In the genomic region with DNA sequence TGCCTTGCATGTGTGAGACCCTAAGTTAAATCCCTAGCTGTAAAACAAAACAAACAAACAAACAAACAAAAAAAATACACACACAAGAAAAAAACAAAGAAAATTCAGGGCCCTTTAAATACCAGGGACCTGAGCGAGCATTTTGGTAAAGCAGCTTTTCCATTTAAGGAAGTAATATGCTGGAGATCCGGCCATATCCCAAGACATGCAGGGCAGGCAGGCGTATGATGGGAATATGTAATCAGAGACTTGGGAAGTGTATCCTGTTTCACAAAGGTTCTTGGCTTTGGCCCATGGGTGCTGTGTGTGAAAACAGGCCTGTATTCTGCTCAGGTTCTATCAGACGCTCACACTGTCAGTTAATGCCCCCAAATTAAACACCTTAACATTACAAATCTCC, we compare ENCODE assay signal across 25 mouse cellular contexts. TPM values are rescaled to one million over a fixed set of nuclear protein-coding genes. Genes with fewer than 3 reads are reported as not detected.
A peak's percentile ranks its signal among the peaks of the same experiment; 100 is the strongest.
DNase-seq lines count a peak whose midpoint lies in the region; ATAC-seq and TF ChIP-seq lines count a peak whose summit lies in the region.
"Had no signal": no experiment of that assay in that cellular context is flagged by ENCODE, and none has a peak within 500 bp of the region (broad histone marks: within the 10 kb centered on the region; RNA-seq: fewer than 3 reads in every experiment).

No protein-coding gene starts in this region.

- peak overlapping the region; percentile 56; the same call in 1 of the 2 replicates for H3K27ac ChIP-seq in gastrocnemius, adult 2 months
- H3K27ac ChIP-seq in kidney, postnatal 0 days = peak overlapping the region; percentile 47; the same call in 1 of the 2 replicates
- no peak overlapping the region for H3K27ac ChIP-seq in midbrain, embryonic 11.5 days (ENCODE audit: low read depth, low read length)
- H3K27ac ChIP-seq in midbrain, embryonic 16.5 days (ENCODE audit: low read length) = no peak overlapping the region
- H3K27ac ChIP-seq: forebrain, embryonic 10.5 days; forebrain, embryonic 13.5 days; heart, adult 2 months; heart, embryonic 10.5 days; heart, embryonic 13.5 days; hindbrain, embryonic 14.5 days; hindbrain, postnatal 0 days had no signal

- no peak overlapping the region for H3K4me2 ChIP-seq in kidney, postnatal 0 days (ENCODE audit: low read length)
- H3K4me2 ChIP-seq in midbrain, embryonic 11.5 days = no peak overlapping the region
- no peak overlapping the region for H3K4me2 ChIP-seq in midbrain, embryonic 16.5 days (ENCODE audit: low read length)
- H3K4me2 ChIP-seq in myocyte (ENCODE audit: low read depth) = no peak overlapping the region
- H3K4me2 ChIP-seq: forebrain, embryonic 13.5 days; heart, embryonic 13.5 days; hindbrain, embryonic 14.5 days had no signal

- intact Hi-C loops in gastrocnemius, adult 2 months (cut with DNase I) = no loop called here

- no peak overlapping the region for H3K4me3 ChIP-seq in gastrocnemius, adult 2 months
- no peak overlapping the region for H3K4me3 ChIP-seq in kidney, postnatal 0 days (replicated peaks; ENCODE audit: low read depth, low read length)
- H3K4me3 ChIP-seq in midbrain, embryonic 11.5 days (ENCODE audit: low read depth, low read length) = no peak overlapping the region
- no peak overlapping the region for H3K4me3 ChIP-seq in midbrain, embryonic 16.5 days (ENCODE audit: low read depth, low read length)
- H3K4me3 ChIP-seq in myocyte = no peak overlapping the region
- H3K4me3 ChIP-seq: forebrain, embryonic 10.5 days; forebrain, embryonic 13.5 days; heart, adult 2 months; heart, embryonic 10.5 days; heart, embryonic 13.5 days had no signal

- no peak for TF ChIP-seq POLR2A in myocyte (IDR thresholded peaks at IDR 0.05; ENCODE audit: insufficient read length, low read depth)

- H3ac ChIP-seq in myocyte (ENCODE audit: control insufficient read depth, insufficient read length) = no peak overlapping the region

- H3K9me3 ChIP-seq in kidney, postnatal 0 days (replicated peaks; ENCODE audit: low read length) = no peaks in the 10 kb centered on the region
- no peaks in the 10 kb centered on the region for H3K9me3 ChIP-seq in midbrain, embryonic 11.5 days (ENCODE audit: control insufficient read depth, low read length)
- H3K9me3 ChIP-seq in midbrain, embryonic 16.5 days (replicated peaks; ENCODE audit: control insufficient read depth, low read length, poor library complexity, severe bottlenecking) = no peaks in the 10 kb centered on the region
- H3K9me3 ChIP-seq: forebrain, embryonic 10.5 days; forebrain, embryonic 13.5 days; heart, embryonic 10.5 days; heart, embryonic 13.5 days had no signal

- H3K27me3 ChIP-seq in kidney, postnatal 0 days (ENCODE audit: insufficient read depth, low read length) = no peaks in the 10 kb centered on the region
- peaks cover 23% of the 10 kb centered on the region for H3K27me3 ChIP-seq in midbrain, embryonic 11.5 days (ENCODE audit: control insufficient read depth, insufficient read depth, low read length)
- peaks cover 5% of the 10 kb centered on the region for H3K27me3 ChIP-seq in midbrain, embryonic 16.5 days (ENCODE audit: control insufficient read depth, insufficient read depth, low read depth, low read length)
- peaks cover 18% of the 10 kb centered on the region for H3K27me3 ChIP-seq in myocyte (ENCODE audit: control insufficient read depth, insufficient read depth, insufficient read length)
- H3K27me3 ChIP-seq: Patski had no signal

- no peaks in the 10 kb centered on the region for H3K36me3 ChIP-seq in kidney, postnatal 0 days (ENCODE audit: insufficient read depth, low read length)
- H3K36me3 ChIP-seq in midbrain, embryonic 11.5 days (ENCODE audit: control insufficient read depth, insufficient read depth, low read length) = no peaks in the 10 kb centered on the region
- H3K36me3 ChIP-seq in midbrain, embryonic 16.5 days (ENCODE audit: control insufficient read depth, insufficient read depth, low read length) = no peaks in the 10 kb centered on the region
- H3K36me3 ChIP-seq in myocyte (ENCODE audit: control insufficient read depth, insufficient read depth) = no peaks in the 10 kb centered on the region
- H3K36me3 ChIP-seq: forebrain, embryonic 10.5 days; heart, embryonic 10.5 days; heart, embryonic 13.5 days had no signal

- no peak overlapping the region for H3K9ac ChIP-seq in kidney, postnatal 0 days (ENCODE audit: low read depth, low read length)
- H3K9ac ChIP-seq in midbrain, embryonic 11.5 days (ENCODE audit: low read length) = no peak overlapping the region
- H3K9ac ChIP-seq in midbrain, embryonic 16.5 days (ENCODE audit: low read depth, low read length) = no peak overlapping the region
- H3K9ac ChIP-seq: forebrain, embryonic 13.5 days; heart, embryonic 13.5 days; hindbrain, embryonic 14.5 days had no signal

- H3K4me1 ChIP-seq in kidney, postnatal 0 days (replicated peaks; ENCODE audit: insufficient read depth, low read length) = 0 out of 2 replicates have a peak, but pooled peaks cover 5% of the 10 kb centered on the region
- H3K4me1 ChIP-seq in midbrain, embryonic 11.5 days (ENCODE audit: control insufficient read depth, insufficient read depth, low read length) = peaks cover 13% of the 10 kb centered on the region
- peaks cover 11% of the 10 kb centered on the region; the same call in 1 of the 2 replicates for H3K4me1 ChIP-seq in midbrain, embryonic 16.5 days (ENCODE audit: control insufficient read depth, insufficient read depth, low read length)

- DNase-seq in gastrocnemius, adult 2 months = no peak
- DNase-seq in gastrocnemius, postnatal 10 days = no peak
- no peak for DNase-seq in kidney, postnatal 0 days (ENCODE audit: low spot score)
- no peak for DNase-seq in kidney, postnatal 10 days
- peak; percentile 14 for DNase-seq in midbrain, embryonic 11.5 days (ENCODE audit: low spot score, missing footprints)
- DNase-seq: adrenal gland, postnatal 10 days; cerebellum, adult 11-12 months; cerebellum, adult 9-10 months; cerebellum, postnatal 14 days; gastrocnemius, postnatal 36 days; heart, adult 2 months; heart, postnatal 14 days; heart, postnatal 4 days had no signal

- WGBS in kidney, postnatal 0 days = 69% methylated on average over 4 of the region's 4 CpGs
- WGBS in midbrain, embryonic 11.5 days = 88% methylated on average over 4 of the region's 4 CpGs
- WGBS in midbrain, embryonic 16.5 days = 91% methylated on average over 4 of the region's 4 CpGs

- H3K79me2 ChIP-seq in myocyte (ENCODE audit: control insufficient read depth, insufficient read depth) = no peaks in the 10 kb centered on the region

- ATAC-seq in kidney, postnatal 0 days (replicated peaks; ENCODE audit: low FRiP score, low read depth) = no peak
- no peak for ATAC-seq in midbrain, embryonic 11.5 days (ENCODE audit: low FRiP score)
- no peak for ATAC-seq in midbrain, embryonic 16.5 days
- ATAC-seq in inflammation-experienced regulatory T-cells, adult 6 months = no peak
- ATAC-seq: forebrain, embryonic 13.5 days; forebrain, embryonic 16.5 days; hindbrain, postnatal 0 days had no signal

- no peak for TF ChIP-seq CTCF in gastrocnemius, adult 2 months (IDR thresholded peaks at IDR 0.05)
- TF ChIP-seq CTCF in kidney, postnatal 0 days (IDR thresholded peaks at IDR 0.05; ENCODE audit: low read depth) = no peak

RNA-seq across cellular contexts. Expression of a gene that starts 4.2 kb away (rescaled TPM):
- 1 to 10 TPM; 4.7 to 6.0 TPM for total RNA-seq in gastrocnemius, adult 2 months (2021)
- total RNA-seq in gastrocnemius, postnatal 10 days (2021) = 1 to 10 TPM; 6.6 to 8.2 TPM
- polyA plus RNA-seq in kidney, postnatal 0 days (2015; fragmentation: Nextera tagmentation; extraction: Ambion mirVana) = 460 and 496 TPM in 2 replicates
- polyA plus RNA-seq in midbrain, embryonic 11.5 days (2014; fragmentation: Nextera tagmentation; extraction: Ambion mirVana) = 16.5 and 18.3 TPM in 2 replicates
- polyA plus RNA-seq in midbrain, embryonic 16.5 days (2015; fragmentation: Nextera tagmentation; extraction: Ambion mirVana) = 81.2 and 89.7 TPM in 2 replicates
- polyA plus RNA-seq in myocyte (2012; fragmentation: generic; extraction: Trizol) = 0.10 TPM
- polyA plus RNA-seq in inflammation-experienced regulatory T-cells, adult 6 months (2017; shearing (Covaris generic)) = 10 to 100 TPM; 58.9 to 90.9 (median 63.6) TPM

RNA-seq across cellular contexts. Expression of a gene that starts 11.6 kb away (rescaled TPM):
- 1 to 10 TPM; 3.8 to 4.5 TPM for total RNA-seq in gastrocnemius, adult 2 months (2021)
- total RNA-seq in gastrocnemius, postnatal 10 days (2021) = 10 to 100 TPM; 11.8 to 13.3 TPM
- polyA plus RNA-seq in kidney, postnatal 0 days (2015; fragmentation: Nextera tagmentation; extraction: Ambion mirVana) = 21.6 and 25.0 TPM in 2 replicates
- 21.6 and 21.8 TPM in 2 replicates for polyA plus RNA-seq in midbrain, embryonic 11.5 days (2014; fragmentation: Nextera tagmentation; extraction: Ambion mirVana)
- polyA plus RNA-seq in midbrain, embryonic 16.5 days (2015; fragmentation: Nextera tagmentation; extraction: Ambion mirVana) = 2.5 and 2.7 TPM in 2 replicates
- 0.35 TPM for polyA plus RNA-seq in myocyte (2012; fragmentation: generic; extraction: Trizol)
- not detected for polyA plus RNA-seq in inflammation-experienced regulatory T-cells, adult 6 months (2017; shearing (Covaris generic))
- total RNA-seq: granulocyte monocyte progenitor cell, adult 5-6 weeks had no signal

RNA-seq across cellular contexts. Expression of a gene that starts 26.2 kb away (rescaled TPM):
- 1 to 10 TPM in 1 of 2 experiments, under 1 TPM in 1; 0.86 to 2.6 TPM for total RNA-seq in gastrocnemius, adult 2 months (2021)
- total RNA-seq in gastrocnemius, postnatal 10 days (2021) = 1 to 10 TPM; 3.4 to 3.8 TPM
- 0.70 and 0.72 TPM in 2 replicates for polyA plus RNA-seq in kidney, postnatal 0 days (2015; fragmentation: Nextera tagmentation; extraction: Ambion mirVana)
- polyA plus RNA-seq in midbrain, embryonic 11.5 days (2014; fragmentation: Nextera tagmentation; extraction: Ambion mirVana) = 59.9 and 62.9 TPM in 2 replicates
- 223 and 226 TPM in 2 replicates for polyA plus RNA-seq in midbrain, embryonic 16.5 days (2015; fragmentation: Nextera tagmentation; extraction: Ambion mirVana)
- polyA plus RNA-seq in myocyte (2012; fragmentation: generic; extraction: Trizol) = 3.4 TPM
- 1 to 10 TPM in 1 of 3 experiments, under 1 TPM in 1, not detected in 1; 0.13 to 1.2 TPM for polyA plus RNA-seq in inflammation-experienced regulatory T-cells, adult 6 months (2017; shearing (Covaris generic))
- total RNA-seq: granulocyte monocyte progenitor cell, adult 5-6 weeks had no signal

RNA-seq across cellular contexts. Expression of a gene that starts 29.2 kb away (rescaled TPM):
- total RNA-seq in gastrocnemius, adult 2 months (2021) = under 1 TPM; 0.64 to 0.81 TPM
- total RNA-seq in gastrocnemius, postnatal 10 days (2021) = 1 to 10 TPM in 1 of 2 experiments, under 1 TPM in 1; 0.72 to 1.3 TPM
- polyA plus RNA-seq in kidney, postnatal 0 days (2015; fragmentation: Nextera tagmentation; extraction: Ambion mirVana) = 23.7 and 24.1 TPM in 2 replicates
- 2.4 and 2.7 TPM in 2 replicates for polyA plus RNA-seq in midbrain, embryonic 11.5 days (2014; fragmentation: Nextera tagmentation; extraction: Ambion mirVana)
- 0.46 and 1.5 TPM in 2 replicates for polyA plus RNA-seq in midbrain, embryonic 16.5 days (2015; fragmentation: Nextera tagmentation; extraction: Ambion mirVana)
- polyA plus RNA-seq in myocyte (2012; fragmentation: generic; extraction: Trizol) = 42.4 TPM
- 1 to 10 TPM in 2 of 3 experiments, under 1 TPM in 1; 0.91 to 1.9 (median 1.7) TPM for polyA plus RNA-seq in inflammation-experienced regulatory T-cells, adult 6 months (2017; shearing (Covaris generic))
- total RNA-seq: granulocyte monocyte progenitor cell, adult 5-6 weeks; hindbrain, postnatal 0 days had no signal

RNA-seq across cellular contexts. Expression of a gene that starts 39.4 kb away (rescaled TPM):
- total RNA-seq in gastrocnemius, adult 2 months (2021) = 10 to 100 TPM; 35.9 to 46.6 TPM
- 10 to 100 TPM; 48.8 to 50.6 TPM for total RNA-seq in gastrocnemius, postnatal 10 days (2021)
- 121 and 131 TPM in 2 replicates for polyA plus RNA-seq in kidney, postnatal 0 days (2015; fragmentation: Nextera tagmentation; extraction: Ambion mirVana)
- polyA plus RNA-seq in midbrain, embryonic 11.5 days (2014; fragmentation: Nextera tagmentation; extraction: Ambion mirVana) = 77.1 and 81.5 TPM in 2 replicates
- polyA plus RNA-seq in midbrain, embryonic 16.5 days (2015; fragmentation: Nextera tagmentation; extraction: Ambion mirVana) = 95.7 and 109 TPM in 2 replicates
- 166 TPM for polyA plus RNA-seq in myocyte (2012; fragmentation: generic; extraction: Trizol)
- 10 to 100 TPM; 56.3 to 68.5 (median 57.1) TPM for polyA plus RNA-seq in inflammation-experienced regulatory T-cells, adult 6 months (2017; shearing (Covaris generic))

Comparison
In these comparisons a context has a peak if more than half of its experiments do, and no peak if none do; other contexts are left out.
1. H3K27ac ChIP-seq: peak in gastrocnemius, adult 2 months (single experiment) and kidney, postnatal 0 days (single experiment); none in midbrain, embryonic 11.5 days (single experiment) and midbrain, embryonic 16.5 days (single experiment).
2. RNA of a gene that starts 4.2 kb away (polyA plus RNA-seq): 460 to 496 TPM in kidney, postnatal 0 days, 81.2 to 89.7 TPM in midbrain, embryonic 16.5 days, 58.9 to 90.9 TPM in inflammation-experienced regulatory T-cells, adult 6 months and 16.5 to 18.3 TPM in midbrain, embryonic 11.5 days; 0.10 TPM in myocyte (single experiment); every median in the first group is over 10 times any median in the second.
3. RNA of a gene that starts 26.2 kb away (polyA plus RNA-seq): 223 to 226 TPM in midbrain, embryonic 16.5 days and 59.9 to 62.9 TPM in midbrain, embryonic 11.5 days; 3.4 TPM in myocyte (single experiment), 0.70 to 0.72 TPM in kidney, postnatal 0 days and 0.13 to 1.2 TPM in inflammation-experienced regulatory T-cells, adult 6 months; every median in the first group is over 10 times any median in the second.